Mouse (Mus musculus): ENCODE data around the gene Adgra3.

DNA sequence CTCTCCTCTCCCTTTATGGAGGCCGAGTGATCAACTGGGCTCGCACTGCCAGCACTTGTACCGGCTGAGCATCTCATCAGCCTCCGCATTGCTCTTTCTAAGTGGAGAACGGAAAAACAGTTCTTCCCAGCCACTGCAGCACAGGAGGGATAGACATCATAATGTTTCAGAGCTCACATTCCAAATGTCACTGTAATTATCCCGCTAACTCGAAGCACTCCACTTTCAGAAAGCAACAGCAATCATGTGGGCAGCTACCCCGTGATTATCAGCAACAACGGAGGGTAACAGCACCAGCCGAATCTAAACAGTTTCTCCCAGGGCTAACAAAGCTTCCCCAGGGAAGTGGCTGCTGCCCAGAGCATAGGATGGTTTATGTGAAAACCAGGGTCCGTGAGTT is 62.3 kb downstream of the Adgra3 start:
- TF ChIP-seq CTCF (IDR thresholded peaks at IDR 0.05; ENCODE audit: borderline replicate concordance, insufficient read depth, low read depth, low read length) (no peak), POLR2A (IDR thresholded peaks at IDR 0.05; ENCODE audit: borderline replicate concordance, insufficient read depth, low read length) (no peak)

Data from cerebellum, adult 2 months (tissue).